Mouse (Mus musculus): ENCODE measurements at regions not wholly inside any gene's neighbourhood (a gene's known extent, or its start where the extent isn't known, plus 50 kb on each side); places are given as distances from the start of the nearest gene placed in this dataset.

DNA sequence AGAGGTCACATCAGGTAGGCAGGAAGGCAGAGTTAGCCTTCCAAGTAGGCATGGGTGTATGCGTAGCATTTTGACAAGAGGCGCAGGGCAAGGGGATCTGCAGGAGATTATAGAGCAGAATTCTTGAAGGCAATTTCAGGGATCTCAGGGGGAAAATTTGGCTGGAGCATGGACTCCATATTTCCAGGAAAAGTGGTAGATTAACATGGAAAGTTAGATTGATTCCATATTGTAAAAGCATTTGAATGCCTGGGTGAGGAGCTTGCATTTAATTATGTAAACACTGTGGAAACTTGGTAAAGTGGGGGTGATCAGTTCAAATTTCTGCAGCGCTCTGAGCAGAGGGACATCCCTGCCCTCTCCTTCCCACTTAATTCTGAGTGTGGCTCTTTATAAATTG, 146.7 kb downstream of the Pax3 start:
- H3K9ac ChIP-seq: no peak overlapping the region
- no peaks in the 10 kb centered on the region for H3K9me3 ChIP-seq
- no peak for ATAC-seq (ENCODE audit: low FRiP score, low read depth)

GRCm38 (mm10) chr1:78032336-78032735, 164.6 kb downstream of the Pax3 start:
- Histone ChIP-seq H3K27me3 (peaks cover 6% of the 10 kb centered on the region; the same call in 1 of the 2 replicates), H3K36me3 (no peaks in the 10 kb centered on the region), H3K27ac (no peak overlapping the region), H3K4me2 (replicated peaks) (no peak overlapping the region), H3K9ac (no peak overlapping the region), H3K4me3 (no peak overlapping the region), H3K9me3 (no peaks in the 10 kb centered on the region), H3K4me1 (no peaks in the 10 kb centered on the region)
- WGBS: 83% methylated on average over 2 of the region's 2 CpGs
- no peak for ATAC-seq (ENCODE audit: low FRiP score, low read depth)

More for the DNA sequence above, 146.7 kb downstream of the Pax3 start:
- Histone ChIP-seq H3K4me3 (no peak overlapping the region), H3K27me3 (no peaks in the 10 kb centered on the region), H3K27ac (no peak overlapping the region), H3K36me3 (no peaks in the 10 kb centered on the region), H3K4me2 (replicated peaks) (no peak overlapping the region), H3K4me1 (peaks cover 4% of the 10 kb centered on the region; the same call in 1 of the 2 replicates)
- WGBS: 70% methylated on average over 3 of the region's 3 CpGs

DNA sequence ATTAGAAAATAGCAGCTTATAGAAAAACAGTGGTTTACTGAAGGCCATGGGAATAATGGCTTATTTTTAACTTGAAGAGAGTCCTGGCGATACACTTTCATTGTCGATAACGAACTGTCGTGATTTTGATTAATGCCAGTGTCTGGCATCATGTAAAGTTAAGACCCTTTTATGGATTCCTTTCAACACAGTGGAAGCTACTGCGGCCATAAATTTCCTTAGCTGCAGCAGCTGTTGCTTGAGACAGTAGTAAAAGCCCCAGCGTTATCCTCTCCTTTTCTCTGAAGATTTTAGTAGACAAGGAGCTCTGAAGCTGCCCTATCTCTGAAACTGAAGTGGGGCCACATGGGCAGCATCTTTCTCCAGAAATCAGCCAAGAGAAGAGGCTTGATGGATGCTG, 175.2 kb downstream of the Pax3 start:
- no peak for ATAC-seq (ENCODE audit: low FRiP score, low read depth)
- peaks cover 31% of the 10 kb centered on the region for H3K4me1 ChIP-seq
- no peaks in the 10 kb centered on the region for H3K36me3 ChIP-seq
- WGBS: 9% methylated on average over 6 of the region's 6 CpGs
- H3K27me3 ChIP-seq: peaks cover 43% of the 10 kb centered on the region
- no peak overlapping the region for H3K4me3 ChIP-seq
- no peak overlapping the region for H3K9ac ChIP-seq
- no peaks in the 10 kb centered on the region for H3K9me3 ChIP-seq
- no peak overlapping the region for H3K27ac ChIP-seq
- 0 out of 2 replicates have a peak overlapping the region, but pooled peaks have one; percentile 7 for H3K4me2 ChIP-seq (replicated peaks)

- Histone ChIP-seq H3K9me3 (no peaks in the 10 kb centered on the region), H3K27ac (no peak overlapping the region), H3K36me3 (no peaks in the 10 kb centered on the region), H3K4me2 (replicated peaks) (no peak overlapping the region), H3K27me3 (peaks cover 38% of the 10 kb centered on the region), H3K4me1 (peaks cover 37% of the 10 kb centered on the region), H3K9ac (no peak overlapping the region), H3K4me3 (no peak overlapping the region)
- no peak for ATAC-seq (ENCODE audit: low FRiP score, low read depth)
- 50% methylated on average over 6 of the region's 6 CpGs for WGBS
Observed at GRCm38 (mm10) chr1:78021014-78021413, 175.9 kb downstream of the Pax3 start.

GRCm38 (mm10) chr1:78017949-78018617, 178.9 kb downstream of the Pax3 start:
- peaks cover 33% of the 10 kb centered on the region for H3K4me1 ChIP-seq
- no peak overlapping the region for H3K4me2 ChIP-seq (replicated peaks)
- 75% methylated on average over 6 of the region's 6 CpGs for WGBS
- peaks cover 32% of the 10 kb centered on the region for H3K27me3 ChIP-seq
- no peak overlapping the region for H3K4me3 ChIP-seq
- H3K9ac ChIP-seq: no peak overlapping the region
- no peak for ATAC-seq (ENCODE audit: low FRiP score, low read depth)
- no peaks in the 10 kb centered on the region for H3K36me3 ChIP-seq
- H3K27ac ChIP-seq: no peak overlapping the region
- no peaks in the 10 kb centered on the region for H3K9me3 ChIP-seq

GRCm38 (mm10) chr1:78016541-78017267, 180.2 kb downstream of the Pax3 start:
- H3K4me2 ChIP-seq (replicated peaks): peak overlapping the region; percentile 38
- H3K9ac ChIP-seq: no peak overlapping the region
- H3K4me3 ChIP-seq: no peak overlapping the region
- peak; percentile 36; the same call in 1 of the 2 replicates for ATAC-seq (ENCODE audit: low FRiP score, low read depth)
- 38% methylated on average over 18 of the region's 18 CpGs for WGBS
- peaks cover 40% of the 10 kb centered on the region for H3K27me3 ChIP-seq
- H3K27ac ChIP-seq: no peak overlapping the region; the same call in 1 of the 2 replicates
- H3K9me3 ChIP-seq: no peaks in the 10 kb centered on the region
- peaks cover 27% of the 10 kb centered on the region for H3K4me1 ChIP-seq
- H3K36me3 ChIP-seq: no peaks in the 10 kb centered on the region

- H3K27me3 ChIP-seq: peaks cover 45% of the 10 kb centered on the region
- no peak overlapping the region for H3K27ac ChIP-seq
Observed at GRCm38 (mm10) chr1:78015999-78016398, 180.9 kb downstream of the Pax3 start.

DNA sequence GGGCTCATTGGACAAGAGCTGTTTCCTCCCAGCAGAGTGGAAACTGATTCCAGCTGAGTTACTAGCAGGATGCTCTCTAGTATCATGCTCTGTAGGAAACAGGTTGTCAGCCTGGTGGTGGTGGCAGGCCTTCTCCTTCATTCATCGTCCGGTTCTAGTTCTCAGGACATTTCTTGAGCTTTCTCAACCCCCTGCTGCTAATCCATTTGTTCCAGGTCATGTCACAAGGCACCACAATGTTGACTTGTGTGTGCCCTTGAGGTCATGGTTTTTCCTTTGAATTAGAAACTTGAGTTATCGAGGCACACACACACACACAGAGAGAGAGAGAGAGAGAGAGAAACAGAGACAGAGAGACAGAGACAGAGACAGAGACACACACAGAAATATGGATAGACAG, 183.5 kb downstream of the Pax3 start:
- WGBS: 66% methylated on average over 3 of the region's 3 CpGs
- H3K36me3 ChIP-seq: no peaks in the 10 kb centered on the region

More at GRCm38 (mm10) chr1:78015999-78016398, 180.9 kb downstream of the Pax3 start:
- Histone ChIP-seq H3K4me1 (peaks cover 21% of the 10 kb centered on the region), H3K4me2 (replicated peaks) (no peak overlapping the region), H3K4me3 (no peak overlapping the region), H3K36me3 (no peaks in the 10 kb centered on the region), H3K9ac (no peak overlapping the region), H3K9me3 (no peaks in the 10 kb centered on the region)
- ATAC-seq (ENCODE audit: low FRiP score, low read depth): no peak
- WGBS: 32% methylated on average over 3 of the region's 3 CpGs

DNA sequence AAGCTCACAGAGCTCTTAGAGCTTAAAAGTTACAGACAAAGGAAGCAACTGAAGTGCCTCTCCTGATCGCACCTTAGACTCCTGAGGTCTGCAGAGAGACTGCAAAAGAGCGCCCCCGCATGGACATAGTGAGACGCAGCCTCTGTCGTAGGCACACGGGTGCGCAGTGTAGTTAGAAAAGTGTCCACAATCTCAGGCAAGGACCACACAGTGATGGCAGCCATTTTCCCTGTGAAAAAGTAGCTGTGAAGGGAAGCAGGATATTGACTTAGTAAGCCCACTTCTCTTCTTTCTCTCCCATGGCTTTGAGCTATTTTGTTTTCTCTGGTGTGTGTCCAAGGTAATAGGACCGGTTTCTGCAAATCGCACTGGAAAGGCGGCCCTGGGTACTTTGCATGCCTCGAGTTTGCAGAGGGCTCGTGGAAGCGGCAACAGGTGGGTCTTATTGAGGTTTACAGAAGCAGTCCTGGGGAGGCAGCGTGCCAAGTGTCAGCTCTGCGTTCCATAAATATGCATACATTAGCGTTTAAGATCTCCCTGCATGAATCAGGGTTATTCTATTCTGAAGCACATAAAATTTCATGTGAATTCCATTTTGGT, 188.0 kb downstream of the Pax3 start:
- WGBS: 15% methylated on average over 16 of the region's 16 CpGs
- peak; percentile 66 for ATAC-seq (ENCODE audit: low FRiP score, low read depth)
- H3K9ac ChIP-seq: no peak overlapping the region

More for the DNA sequence above, 183.5 kb downstream of the Pax3 start:
- H3K27ac ChIP-seq: no peak overlapping the region
- peaks cover 32% of the 10 kb centered on the region for H3K4me1 ChIP-seq
- no peak for ATAC-seq (ENCODE audit: low FRiP score, low read depth)
- H3K9me3 ChIP-seq: no peaks in the 10 kb centered on the region
- H3K4me2 ChIP-seq (replicated peaks): no peak overlapping the region
- no peak overlapping the region for H3K9ac ChIP-seq
- H3K4me3 ChIP-seq: no peak overlapping the region
- H3K27me3 ChIP-seq: peaks cover 36% of the 10 kb centered on the region

DNA sequence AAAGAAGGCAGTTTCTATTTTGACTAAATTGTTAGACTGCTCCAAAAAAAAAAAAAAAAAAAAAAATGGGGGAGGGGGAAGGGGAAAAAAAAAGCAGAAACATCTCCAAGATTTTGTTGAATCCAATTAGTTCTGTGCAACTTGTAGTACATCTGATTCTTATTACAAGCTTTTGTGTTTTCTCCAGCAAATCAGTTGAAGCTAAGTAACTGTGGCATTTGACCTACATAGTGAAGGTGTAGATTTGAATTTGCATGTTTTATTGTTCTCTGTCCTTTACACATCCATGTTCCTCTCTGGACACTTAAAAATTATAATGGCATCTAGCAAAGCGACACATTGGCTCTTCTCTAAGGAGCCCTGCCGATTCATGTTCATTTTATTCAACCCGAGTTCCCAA, 192.6 kb downstream of the Pax3 start:
- H3K9ac ChIP-seq: no peak overlapping the region
- H3K27me3 ChIP-seq: no peaks in the 10 kb centered on the region
- WGBS: 86% methylated on average over 3 of the region's 3 CpGs
- no peak overlapping the region for H3K4me3 ChIP-seq
- no peak overlapping the region for H3K4me2 ChIP-seq (replicated peaks)
- H3K4me1 ChIP-seq: peaks cover 16% of the 10 kb centered on the region
- H3K9me3 ChIP-seq: no peaks in the 10 kb centered on the region
- no peak for ATAC-seq (ENCODE audit: low FRiP score, low read depth)
- no peak overlapping the region for H3K27ac ChIP-seq
- H3K36me3 ChIP-seq: no peaks in the 10 kb centered on the region

More for the DNA sequence above, 188.0 kb downstream of the Pax3 start:
- Histone ChIP-seq H3K36me3 (no peaks in the 10 kb centered on the region), H3K4me1 (peaks cover 22% of the 10 kb centered on the region), H3K27ac (no peak overlapping the region), H3K4me3 (no peak overlapping the region), H3K27me3 (peaks cover 26% of the 10 kb centered on the region), H3K9me3 (no peaks in the 10 kb centered on the region), H3K4me2 (replicated peaks) (peak overlapping the region; percentile 46)

DNA sequence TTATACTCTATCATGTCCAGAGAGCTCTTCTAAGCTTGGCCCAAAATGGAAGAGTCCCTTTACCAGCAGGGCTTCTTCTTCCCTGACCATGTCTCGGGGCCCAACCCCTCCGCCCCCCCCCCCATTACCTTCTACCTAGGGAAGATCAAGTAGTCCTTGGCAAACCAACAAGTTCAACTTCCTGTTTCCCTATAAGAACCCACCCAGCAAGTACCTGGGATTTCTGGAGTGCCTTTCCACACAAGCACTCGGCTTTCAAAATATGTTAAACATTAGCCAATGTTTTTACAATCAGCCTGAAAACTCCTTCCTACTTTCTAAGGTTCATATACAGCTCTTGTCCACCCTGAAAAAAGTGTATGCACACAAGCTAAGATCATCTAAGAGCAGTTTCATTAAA, 198.2 kb downstream of the Pax3 start:
- H3K9ac ChIP-seq: no peak overlapping the region
- ATAC-seq (ENCODE audit: low FRiP score, low read depth): no peak
- no peak overlapping the region for H3K27ac ChIP-seq
- no peak overlapping the region for H3K4me3 ChIP-seq
- WGBS: 86% methylated on average over 3 of the region's 3 CpGs
- no peaks in the 10 kb centered on the region for H3K9me3 ChIP-seq
- H3K4me1 ChIP-seq: peaks cover 5% of the 10 kb centered on the region; the same call in 1 of the 2 replicates
- H3K4me2 ChIP-seq (replicated peaks): no peak overlapping the region
- H3K36me3 ChIP-seq: no peaks in the 10 kb centered on the region
- H3K27me3 ChIP-seq: no peaks in the 10 kb centered on the region

GRCm38 (mm10) chr1:77981528-77981927, 215.4 kb downstream of the Pax3 start:
- H3K27me3 ChIP-seq: peaks cover 54% of the 10 kb centered on the region
- H3K27ac ChIP-seq: no peak overlapping the region
- H3K9me3 ChIP-seq: no peaks in the 10 kb centered on the region
- H3K4me2 ChIP-seq (replicated peaks): no peak overlapping the region
- no peak overlapping the region for H3K4me3 ChIP-seq
- no peak for ATAC-seq (ENCODE audit: low FRiP score, low read depth)
- 53% methylated on average over 4 of the region's 4 CpGs for WGBS
- H3K36me3 ChIP-seq: no peaks in the 10 kb centered on the region
- H3K4me1 ChIP-seq: peaks cover 6% of the 10 kb centered on the region; the same call in 1 of the 2 replicates
- no peak overlapping the region for H3K9ac ChIP-seq

All from limb, embryonic 13.5 days (tissue).